Mouse (Mus musculus) lung, postnatal 25 days (tissue): ENCODE measurements at regions not wholly inside any gene's neighbourhood (a gene's known extent, or its start where the extent isn't known, plus 50 kb on each side); places are given as distances from the start of the nearest gene placed in this dataset.
"Not testable (repeated sequence)": the region's sequence is repeated elsewhere in the genome, so short reads cannot be mapped to it uniquely, and the experiment has no call there.

Source experiments
- DNase-seq: peaks from one replicate; pipeline ENCODE4 v3.0.0; 2022; ENCODE audit warnings: low spot score

- no peak for DNase-seq
Observed at GRCm38 (mm10) chr11:91524019-91524418, 53.3 kb downstream of the Kif2b start.

- no peak for DNase-seq
Observed at GRCm38 (mm10) chr11:91479236-91479635, 98.1 kb downstream of the Kif2b start.

DNA sequence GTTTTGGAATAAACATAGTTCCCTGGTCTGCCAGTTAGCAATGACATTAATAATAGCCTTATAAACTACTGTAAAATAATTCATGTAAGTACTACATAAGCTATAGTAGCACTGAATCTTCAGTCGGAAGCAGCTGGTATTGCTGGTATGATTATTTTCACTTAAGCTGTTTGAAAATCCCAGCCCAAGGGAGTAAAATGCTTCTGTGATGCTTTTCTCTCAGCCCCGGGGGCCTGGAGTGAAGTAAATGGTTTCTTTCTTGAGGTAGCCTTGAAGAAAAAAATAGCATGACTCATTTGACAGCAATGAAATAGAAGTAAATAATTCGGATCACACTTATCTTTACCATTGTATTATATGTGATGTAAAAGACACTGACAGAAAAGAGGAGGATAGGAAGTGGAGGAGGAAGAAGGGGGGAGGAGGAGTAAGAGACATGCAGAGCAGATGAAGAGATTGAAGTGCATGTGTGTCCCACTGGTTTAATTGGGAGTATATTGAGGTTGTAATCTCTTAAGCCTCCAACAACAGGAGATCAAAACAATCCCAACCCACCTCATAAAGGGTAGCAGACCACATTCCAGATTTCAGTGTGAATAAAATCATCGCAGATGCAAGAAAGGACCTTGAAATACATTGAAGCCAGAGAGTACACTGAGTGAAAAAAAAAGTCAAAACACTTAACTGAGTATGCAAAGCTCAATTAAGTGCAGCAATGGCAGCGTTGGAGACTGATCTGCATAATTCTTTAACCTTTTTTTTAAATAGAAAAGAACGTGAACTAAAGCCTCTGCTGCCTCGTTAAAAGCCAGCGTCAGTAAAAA is 113.6 kb downstream of the Kif2b start:
- DNase-seq = no peak

- DNase-seq = no peak
Observed at GRCm38 (mm10) chr11:91461946-91462345, 115.4 kb downstream of the Kif2b start.

GRCm38 (mm10) chr11:91442361-91442760 is 135.0 kb downstream of the Kif2b start:
- no peak for DNase-seq

GRCm38 (mm10) chr11:91432195-91432594 is 145.2 kb downstream of the Kif2b start:
- DNase-seq = no peak

DNA sequence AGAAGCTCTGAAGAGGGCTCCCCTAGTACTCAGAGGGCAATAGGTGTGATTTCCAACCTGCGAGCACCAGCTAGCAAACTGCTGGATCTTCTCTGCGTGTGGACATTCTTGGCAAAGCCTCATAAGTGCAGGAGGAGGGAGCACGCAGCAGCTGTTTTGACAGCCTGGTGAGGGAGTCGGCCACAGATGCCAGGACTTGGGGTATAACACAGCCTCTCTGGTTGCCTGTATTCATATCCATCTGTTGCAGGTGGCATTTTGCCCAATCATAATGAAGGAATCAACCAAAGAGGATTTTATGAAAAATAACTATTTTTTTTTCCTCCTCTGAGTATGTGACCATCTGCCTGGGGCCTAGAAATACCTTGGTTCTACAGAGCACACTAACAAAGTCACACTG is 150.6 kb downstream of the Kif2b start:
- DNase-seq = no peak

GRCm38 (mm10) chr11:91387172-91387571 is 190.2 kb downstream of the Kif2b start:
- no peak for DNase-seq

GRCm38 (mm10) chr11:91357029-91357428 is 220.3 kb downstream of the Kif2b start:
- peak; percentile 5 for DNase-seq

GRCm38 (mm10) chr11:91342629-91343028 is 234.7 kb downstream of the Kif2b start:
- DNase-seq = no peak

DNA sequence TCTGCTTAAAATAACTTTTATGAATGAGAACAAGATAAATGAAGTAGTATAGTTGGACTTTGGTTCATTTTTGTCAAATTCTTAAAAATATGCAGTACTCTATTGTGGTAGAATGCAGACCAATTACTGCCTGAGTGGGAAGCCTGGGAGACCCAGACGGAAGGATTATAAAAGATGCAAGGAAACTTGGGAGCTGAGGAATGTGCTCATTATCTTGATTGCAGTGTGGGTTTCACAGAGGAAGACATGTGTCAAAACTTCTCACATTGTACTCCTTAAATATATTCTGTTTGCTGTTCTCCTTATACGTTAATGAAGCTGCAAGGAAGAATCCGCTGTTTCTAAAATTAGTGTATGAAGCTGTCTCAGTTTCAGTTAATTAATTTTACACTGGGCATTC is 244.3 kb downstream of the Kif2b start:
- no peak for DNase-seq

DNA sequence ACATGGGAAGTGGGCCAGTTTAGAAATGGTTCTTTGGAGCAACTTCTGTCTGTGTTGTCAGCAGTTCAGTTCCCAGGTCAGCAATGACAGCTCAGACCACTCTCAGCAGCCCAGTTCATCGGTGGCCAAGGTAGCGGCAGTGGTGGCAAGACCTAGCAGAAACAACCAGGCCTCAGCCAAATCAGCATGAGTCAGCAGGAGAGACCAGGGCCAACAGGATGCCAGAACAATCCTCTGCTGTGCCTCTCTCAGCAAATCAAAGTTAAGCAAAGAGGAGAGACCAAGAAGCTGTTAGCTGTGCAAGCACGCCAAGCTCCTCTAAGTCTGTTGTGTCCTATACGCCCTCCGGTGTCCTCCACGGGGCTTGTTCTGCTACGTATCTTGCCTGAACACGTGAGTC is 249.8 kb downstream of the Kif2b start:
- no peak for DNase-seq

DNA sequence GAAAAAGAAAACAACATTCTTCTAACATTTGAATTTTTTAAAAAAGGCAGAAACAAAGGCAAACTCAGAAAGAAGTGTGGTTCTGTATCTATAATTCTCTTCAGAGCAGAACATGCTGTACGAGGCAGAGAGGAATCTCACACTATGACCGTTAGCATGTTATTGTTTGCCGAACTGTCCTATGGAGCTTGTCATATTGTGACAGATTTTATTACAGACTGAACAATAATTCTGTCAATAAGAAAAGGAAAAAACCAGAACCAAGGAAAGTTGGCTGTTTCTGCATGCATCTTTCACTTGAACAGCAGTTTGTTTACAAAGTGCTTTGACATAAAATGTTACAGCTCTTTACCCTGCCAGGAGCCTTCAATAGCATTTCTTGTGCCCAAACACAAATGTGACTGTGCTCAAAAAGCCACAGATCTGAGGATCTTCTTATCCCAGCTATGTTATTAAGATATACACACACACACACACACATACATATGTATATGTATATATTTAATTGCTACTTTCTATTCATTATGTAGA is 267.1 kb downstream of the Kif2b start:
- no peak for DNase-seq

DNA sequence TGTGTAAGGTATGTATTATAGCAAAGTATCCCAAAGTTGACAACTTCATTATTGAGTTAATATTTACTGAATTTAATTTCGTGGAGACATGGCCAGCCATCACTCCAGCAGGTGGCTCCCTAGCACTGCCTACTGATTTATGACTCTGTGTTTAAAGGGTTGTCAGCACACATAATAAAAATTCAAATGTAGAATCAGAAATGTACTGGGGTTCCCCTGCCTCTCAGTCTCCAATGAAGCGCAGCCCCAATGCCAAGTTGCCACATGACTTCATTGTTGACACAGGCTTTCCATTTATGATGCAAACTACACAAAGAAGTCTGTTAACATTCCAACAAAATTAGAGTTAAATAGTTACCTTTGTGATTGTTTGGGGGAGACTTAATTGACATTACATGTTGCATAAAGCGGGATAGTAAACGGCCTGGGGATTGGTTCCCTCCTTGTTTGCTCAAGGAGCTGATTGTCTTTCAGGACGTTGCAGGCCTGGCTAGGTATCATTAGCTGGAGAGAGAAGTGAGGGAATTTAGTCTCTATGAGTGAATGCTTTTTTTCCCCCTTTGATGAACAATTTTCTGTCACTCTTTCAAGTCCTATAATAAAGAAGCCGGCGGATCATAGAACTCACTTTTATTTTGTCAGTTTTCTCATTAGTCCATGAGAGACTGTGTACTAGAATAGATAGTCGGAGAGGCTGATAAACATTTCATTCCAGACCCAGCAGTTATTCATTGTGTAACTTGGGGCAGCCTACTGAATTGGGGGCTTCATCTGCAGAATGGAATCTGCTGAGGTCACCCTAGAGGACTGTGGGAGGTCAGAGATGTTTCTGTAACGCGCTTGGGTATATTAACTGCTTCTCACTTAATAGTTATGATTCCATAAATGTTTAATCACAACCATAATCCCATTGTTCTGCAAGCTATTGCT is 287.9 kb downstream of the Kif2b start:
- no peak for DNase-seq

GRCm38 (mm10) chr11:91286376-91286775 is 291.0 kb downstream of the Kif2b start:
- DNase-seq = no peak

- no peak for DNase-seq
Observed at GRCm38 (mm10) chr11:91262216-91262615, 315.1 kb downstream of the Kif2b start.

- DNase-seq = not testable (repeated sequence)
Observed at GRCm38 (mm10) chr11:91242061-91242460, 335.3 kb downstream of the Kif2b start.

DNA sequence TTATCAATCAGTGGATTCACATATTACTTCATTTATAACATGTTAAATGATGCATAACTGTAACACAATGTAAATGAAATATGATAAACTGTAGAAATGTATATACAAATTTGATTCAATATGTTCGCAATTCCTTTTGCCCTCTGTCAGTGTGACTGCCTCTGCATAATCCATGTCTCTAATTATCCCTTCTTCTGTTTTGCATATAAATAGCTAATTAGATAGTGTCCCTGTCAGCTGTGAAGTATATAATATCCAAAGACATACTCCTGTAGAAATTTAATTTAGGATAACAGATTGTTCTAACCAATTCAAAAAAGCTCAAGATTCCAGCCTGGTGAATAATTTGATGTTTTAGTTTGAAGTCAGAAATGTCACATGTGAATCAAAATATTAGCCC is 361.2 kb downstream of the Kif2b start:
- DNase-seq = no peak

DNA sequence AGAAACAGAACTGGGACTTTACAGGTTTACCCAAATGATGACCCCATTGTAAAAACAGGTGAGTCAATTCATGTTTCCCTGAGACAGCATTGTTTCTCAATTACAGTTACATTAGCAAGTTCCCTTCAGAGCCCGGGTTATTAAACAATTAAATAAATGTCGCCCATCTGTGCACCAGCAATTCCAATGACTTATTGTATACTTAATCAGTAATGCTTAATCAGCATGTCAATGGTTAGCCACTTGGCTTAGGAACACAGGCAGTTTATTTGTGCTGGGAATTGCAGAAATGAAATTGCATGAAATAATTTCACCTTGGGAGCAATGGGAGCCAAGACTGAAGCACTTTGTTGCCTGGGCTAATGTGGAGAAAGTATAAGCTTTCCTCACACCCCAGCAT is 364.3 kb downstream of the Kif2b start:
- DNase-seq = no peak

GRCm38 (mm10) chr11:91206470-91206869 is 370.9 kb downstream of the Kif2b start:
- DNase-seq = no peak

DNA sequence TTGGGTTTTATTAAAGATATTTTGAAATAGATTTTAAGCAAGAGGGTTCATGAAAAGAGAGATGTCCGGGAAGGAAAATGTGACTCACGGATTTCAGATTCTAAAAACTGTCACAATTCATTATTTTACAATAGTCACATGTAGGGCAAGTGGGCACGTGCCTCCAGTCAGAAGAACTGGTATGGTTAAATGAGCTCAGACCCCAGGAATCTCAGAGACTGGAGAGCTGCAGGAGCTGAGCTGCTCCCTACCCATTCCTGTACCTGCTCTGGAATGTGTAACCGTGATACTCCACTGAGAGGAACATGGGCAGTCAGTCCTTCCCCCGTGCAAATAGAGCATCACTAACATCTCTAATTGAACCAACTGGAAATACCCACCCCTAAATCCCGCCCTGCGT is 372.9 kb downstream of the Kif2b start:
- DNase-seq = no peak

GRCm38 (mm10) chr11:91196841-91197240 is 380.5 kb downstream of the Kif2b start:
- no peak for DNase-seq

GRCm38 (mm10) chr11:91196351-91196750 is 381.0 kb downstream of the Kif2b start:
- no peak for DNase-seq
